ENCODE assay signal across 14 mouse cellular contexts in genomic region chr9:64452769-64453168, GRCm38 (mm10).
A peak's percentile ranks its signal among the peaks of the same experiment; 100 is the strongest.
DNase-seq lines count a peak whose midpoint lies in the region; ATAC-seq and TF ChIP-seq lines count a peak whose summit lies in the region.
"Had no signal": no experiment of that assay in that cellular context is flagged by ENCODE, and none has a peak within 500 bp of the region (broad histone marks: within the 10 kb centered on the region; RNA-seq: fewer than 3 reads in every experiment).

No protein-coding gene starts in this region.

- H3K27ac ChIP-seq in liver, embryonic 12.5 days, result 0 out of 2 replicates have a peak overlapping the region, but pooled peaks have one; percentile 6
- H3K27ac ChIP-seq in liver, embryonic 11.5 days (ENCODE audit: low read depth, low read length), result no peak overlapping the region
- H3K27ac ChIP-seq in intestine, embryonic 16.5 days (ENCODE audit: low read length), result no peak overlapping the region
- H3K27ac ChIP-seq: heart, embryonic 15.5 days had no signal

- no peak for ATAC-seq in liver, embryonic 12.5 days
- no peak for ATAC-seq in liver, embryonic 11.5 days (replicated peaks; ENCODE audit: low FRiP score)
- peak; percentile 40 for ATAC-seq in G1E (ENCODE audit: extremely low read depth, insufficient number of reproducible peaks, low FRiP score, poor library complexity, severe bottlenecking)
- ATAC-seq in intestine, embryonic 16.5 days, result peak; percentile 75
- ATAC-seq: inflammation-experienced regulatory T-cells, adult 6 months; Patski had no signal

- TF ChIP-seq POLR2A in myocyte (IDR thresholded peaks at IDR 0.05; ENCODE audit: insufficient read length, low read depth), result no peak

- 27% methylated on average over 5 of the region's 5 CpGs for WGBS in liver, embryonic 12.5 days (ENCODE audit: insufficient replicate concordance)
- 41% methylated on average over 5 of the region's 5 CpGs for WGBS in liver, embryonic 11.5 days
- WGBS in intestine, embryonic 16.5 days, result 53% methylated on average over 5 of the region's 5 CpGs

- no peak overlapping the region for H3K9ac ChIP-seq in liver, embryonic 12.5 days
- H3K9ac ChIP-seq in liver, embryonic 11.5 days (ENCODE audit: low read depth, low read length), result no peak overlapping the region
- no peak overlapping the region for H3K9ac ChIP-seq in intestine, embryonic 16.5 days (ENCODE audit: low read depth, low read length)
- H3K9ac ChIP-seq: heart, embryonic 15.5 days had no signal

- no peak overlapping the region for H3K4me3 ChIP-seq in liver, embryonic 12.5 days
- H3K4me3 ChIP-seq in liver, embryonic 11.5 days (ENCODE audit: low read depth, low read length), result no peak overlapping the region
- H3K4me3 ChIP-seq in G1E (ENCODE audit: low read depth, low read length) (no peak overlapping the region), myocyte (no peak overlapping the region)
- no peak overlapping the region for H3K4me3 ChIP-seq in intestine, embryonic 16.5 days (ENCODE audit: low read length)
- H3K4me3 ChIP-seq: heart, embryonic 15.5 days had no signal

- peaks cover 17% of the 10 kb centered on the region for H3K27me3 ChIP-seq in liver, embryonic 12.5 days (replicated peaks)
- 0 out of 2 replicates have a peak, but pooled peaks cover 3% of the 10 kb centered on the region for H3K27me3 ChIP-seq in liver, embryonic 11.5 days (replicated peaks; ENCODE audit: control insufficient read depth, insufficient read depth, low read length)
- peaks cover 22% of the 10 kb centered on the region for H3K27me3 ChIP-seq in G1E (ENCODE audit: insufficient read depth, low read length)
- H3K27me3 ChIP-seq in intestine, embryonic 16.5 days (replicated peaks; ENCODE audit: control insufficient read depth, insufficient read depth, low read length), result 0 out of 2 replicates have a peak, but pooled peaks cover 3% of the 10 kb centered on the region
- peaks cover 43% of the 10 kb centered on the region for H3K27me3 ChIP-seq in myocyte (ENCODE audit: control insufficient read depth, insufficient read depth, insufficient read length)
- H3K27me3 ChIP-seq: heart, embryonic 15.5 days; Patski had no signal

- TF ChIP-seq CTCF in G1E (IDR thresholded peaks at IDR 0.05; ENCODE audit: low read depth, low read length), result no peak

- no peak overlapping the region for H3ac ChIP-seq in myocyte (ENCODE audit: control insufficient read depth, insufficient read length)

- H3K79me2 ChIP-seq in myocyte (ENCODE audit: control insufficient read depth, insufficient read depth), result no peaks in the 10 kb centered on the region

- H3K9me3 ChIP-seq in liver, embryonic 12.5 days (replicated peaks), result no peaks in the 10 kb centered on the region
- H3K9me3 ChIP-seq in liver, embryonic 11.5 days (ENCODE audit: control insufficient read depth, low read length), result no peaks in the 10 kb centered on the region
- no peaks in the 10 kb centered on the region for H3K9me3 ChIP-seq in G1E (replicated peaks)
- no peaks in the 10 kb centered on the region for H3K9me3 ChIP-seq in intestine, embryonic 16.5 days (ENCODE audit: control insufficient read depth, low read length)
- H3K9me3 ChIP-seq: heart, embryonic 15.5 days had no signal

- no peak overlapping the region for H3K4me2 ChIP-seq in liver, embryonic 12.5 days
- H3K4me2 ChIP-seq in liver, embryonic 11.5 days, result no peak overlapping the region
- H3K4me2 ChIP-seq in intestine, embryonic 16.5 days (ENCODE audit: low read depth, low read length), result no peak overlapping the region
- no peak overlapping the region for H3K4me2 ChIP-seq in myocyte (ENCODE audit: low read depth)
- H3K4me2 ChIP-seq: heart, embryonic 15.5 days had no signal

- peaks cover 40% of the 10 kb centered on the region for H3K4me1 ChIP-seq in liver, embryonic 12.5 days
- H3K4me1 ChIP-seq in liver, embryonic 11.5 days (replicated peaks; ENCODE audit: control insufficient read depth, insufficient read depth, low read length), result peaks cover 17% of the 10 kb centered on the region
- peaks cover 46% of the 10 kb centered on the region for H3K4me1 ChIP-seq in G1E (ENCODE audit: insufficient read depth, low read depth, low read length)
- peaks cover 3% of the 10 kb centered on the region; the same call in 1 of the 2 replicates for H3K4me1 ChIP-seq in intestine, embryonic 16.5 days (ENCODE audit: control insufficient read depth, insufficient read depth, low read length)

- no peak for DNase-seq in liver, embryonic 11.5 days (ENCODE audit: low spot score)
- DNase-seq in G1E (ENCODE audit: low spot score), result peak; percentile 59
- DNase-seq in right cerebral cortex, adult 18-20 months, result no peak
- DNase-seq in left cerebral cortex, adult 8-10 months (ENCODE audit: low spot score in 2 of 2), result no peak
- DNase-seq in kidney, adult 8-10 months, result no peak
- DNase-seq: adrenal gland, postnatal 10 days; kidney, postnatal 25 days; layer of hippocampus, postnatal 36 days had no signal

- no peaks in the 10 kb centered on the region for H3K36me3 ChIP-seq in liver, embryonic 12.5 days
- no peaks in the 10 kb centered on the region for H3K36me3 ChIP-seq in liver, embryonic 11.5 days (ENCODE audit: control insufficient read depth, insufficient read depth, low read length)
- H3K36me3 ChIP-seq in G1E (replicated peaks) (no peaks in the 10 kb centered on the region), myocyte (ENCODE audit: control insufficient read depth, insufficient read depth) (no peaks in the 10 kb centered on the region)
- H3K36me3 ChIP-seq in intestine, embryonic 16.5 days (ENCODE audit: control insufficient read depth, insufficient read depth, low read length), result no peaks in the 10 kb centered on the region
- H3K36me3 ChIP-seq: heart, embryonic 15.5 days had no signal

TF ChIP-seq in myocyte, 11 proteins besides CTCF, POLR2A, EP300 and RAD21:
- TF ChIP-seq MYOD1 (IDR thresholded peaks at IDR 0.05; ENCODE audit: control insufficient read depth in 1 of 3, insufficient read length in 2 of 3, low read depth in 2 of 3), result no peak
- TF ChIP-seq TCF12 (IDR thresholded peaks at IDR 0.05; ENCODE audit: insufficient read depth, poor library complexity, severe bottlenecking), result no peak
- TF ChIP-seq USF1 (IDR thresholded peaks at IDR 0.05; ENCODE audit: low read depth), result peak; percentile 20

Comparison
In these comparisons a context has a peak if more than half of its experiments do, and no peak if none do; other contexts are left out.
1. ATAC-seq: peak in G1E (single experiment) and intestine, embryonic 16.5 days (single experiment); none in liver, embryonic 12.5 days (single experiment) and liver, embryonic 11.5 days (single experiment).